Comparison of ENCODE assay signal across 12 mouse cellular contexts in genomic region chr8:104413770-104414169, GRCm38 (mm10). TPM values are rescaled to one million over a fixed set of nuclear protein-coding genes. Genes with fewer than 3 reads are reported as not detected.
DNase-seq lines count a peak whose midpoint lies in the region; ATAC-seq and TF ChIP-seq lines count a peak whose summit lies in the region.
"Had no signal": no experiment of that assay in that cellular context is flagged by ENCODE, and none has a peak within 500 bp of the region (broad histone marks: within the 10 kb centered on the region; RNA-seq: fewer than 3 reads in every experiment).

No protein-coding gene starts in this region.

- H3K9ac ChIP-seq in heart, embryonic 16.5 days (ENCODE audit: low read length): no peak overlapping the region
- no peak overlapping the region for H3K9ac ChIP-seq in lung, embryonic 16.5 days (ENCODE audit: low read length)
- no peak overlapping the region for H3K9ac ChIP-seq in midbrain, embryonic 11.5 days (ENCODE audit: low read length)
- H3K9ac ChIP-seq in stomach, postnatal 0 days (ENCODE audit: low read length): no peak overlapping the region
- H3K9ac ChIP-seq: liver, embryonic 14.5 days had no signal

- no peak for TF ChIP-seq CTCF in stomach, postnatal 0 days (IDR thresholded peaks at IDR 0.05; ENCODE audit: low read depth)

- no peak overlapping the region for H3K4me2 ChIP-seq in heart, embryonic 16.5 days (ENCODE audit: low read depth, low read length)
- H3K4me2 ChIP-seq in lung, embryonic 16.5 days (ENCODE audit: low read depth, low read length): no peak overlapping the region
- no peak overlapping the region for H3K4me2 ChIP-seq in midbrain, embryonic 11.5 days
- no peak overlapping the region for H3K4me2 ChIP-seq in stomach, postnatal 0 days (replicated peaks; ENCODE audit: low read depth)

- TF ChIP-seq EP300 in stomach, postnatal 0 days (optimal IDR thresholded peaks at IDR 0.05): no peak

- peaks cover 14% of the 10 kb centered on the region for H3K36me3 ChIP-seq in heart, embryonic 16.5 days (ENCODE audit: control insufficient read depth, insufficient read depth)
- peaks cover 7% of the 10 kb centered on the region; the same call in 1 of the 2 replicates for H3K36me3 ChIP-seq in lung, embryonic 16.5 days (ENCODE audit: control insufficient read depth, insufficient read depth, low read length)
- peaks cover 9% of the 10 kb centered on the region for H3K36me3 ChIP-seq in midbrain, embryonic 11.5 days (ENCODE audit: control insufficient read depth, insufficient read depth, low read length)
- no peaks in the 10 kb centered on the region for H3K36me3 ChIP-seq in stomach, postnatal 0 days (ENCODE audit: control insufficient read depth, insufficient read depth, low read length)

- no peaks in the 10 kb centered on the region for H3K9me3 ChIP-seq in heart, embryonic 16.5 days (replicated peaks; ENCODE audit: control insufficient read depth, low read length)
- no peaks in the 10 kb centered on the region for H3K9me3 ChIP-seq in lung, embryonic 16.5 days (ENCODE audit: control insufficient read depth, low read length)
- H3K9me3 ChIP-seq in midbrain, embryonic 11.5 days (ENCODE audit: control insufficient read depth, low read length): no peaks in the 10 kb centered on the region
- no peaks in the 10 kb centered on the region for H3K9me3 ChIP-seq in stomach, postnatal 0 days (ENCODE audit: control insufficient read depth, low read length)

- H3K27ac ChIP-seq in heart, embryonic 16.5 days (ENCODE audit: low read length): no peak overlapping the region; the same call in none of the 2 replicates
- no peak overlapping the region for H3K27ac ChIP-seq in lung, embryonic 16.5 days (ENCODE audit: low read length)
- H3K27ac ChIP-seq in midbrain, embryonic 11.5 days (ENCODE audit: low read depth, low read length): no peak overlapping the region
- H3K27ac ChIP-seq in stomach, postnatal 0 days (replicated peaks): no peak overlapping the region
- H3K27ac ChIP-seq: liver, embryonic 14.5 days had no signal

- H3K4me1 ChIP-seq in heart, embryonic 16.5 days (ENCODE audit: control insufficient read depth, insufficient read depth, low read length): peaks cover 17% of the 10 kb centered on the region
- 0 out of 2 replicates have a peak, but pooled peaks cover 3% of the 10 kb centered on the region for H3K4me1 ChIP-seq in lung, embryonic 16.5 days (replicated peaks; ENCODE audit: control insufficient read depth, insufficient read depth, low read length)
- no peaks in the 10 kb centered on the region for H3K4me1 ChIP-seq in midbrain, embryonic 11.5 days (ENCODE audit: control insufficient read depth, insufficient read depth, low read length)
- H3K4me1 ChIP-seq in stomach, postnatal 0 days (replicated peaks; ENCODE audit: control insufficient read depth, insufficient read depth): no peaks in the 10 kb centered on the region

- 50% methylated on average over 4 of the region's 4 CpGs for WGBS in heart, embryonic 16.5 days
- 70% methylated on average over 4 of the region's 4 CpGs for WGBS in lung, embryonic 16.5 days
- WGBS in midbrain, embryonic 11.5 days: 82% methylated on average over 4 of the region's 4 CpGs
- 54% methylated on average over 4 of the region's 4 CpGs for WGBS in stomach, postnatal 0 days

- H3K27me3 ChIP-seq in heart, embryonic 16.5 days (ENCODE audit: control insufficient read depth, insufficient read depth, low read length): no peaks in the 10 kb centered on the region
- H3K27me3 ChIP-seq in lung, embryonic 16.5 days (ENCODE audit: control insufficient read depth, insufficient read depth, low read depth, low read length): no peaks in the 10 kb centered on the region
- no peaks in the 10 kb centered on the region for H3K27me3 ChIP-seq in midbrain, embryonic 11.5 days (ENCODE audit: control insufficient read depth, insufficient read depth, low read length)
- H3K27me3 ChIP-seq in stomach, postnatal 0 days (ENCODE audit: control insufficient read depth, insufficient read depth, low read length): no peaks in the 10 kb centered on the region

- H3K4me3 ChIP-seq in heart, embryonic 16.5 days (ENCODE audit: low read length): no peak overlapping the region
- H3K4me3 ChIP-seq in lung, embryonic 16.5 days (ENCODE audit: low read length): no peak overlapping the region
- H3K4me3 ChIP-seq in midbrain, embryonic 11.5 days (ENCODE audit: low read depth, low read length): no peak overlapping the region
- H3K4me3 ChIP-seq in stomach, postnatal 0 days (ENCODE audit: low read depth, low read length): no peak overlapping the region

- no peak for DNase-seq in heart, postnatal 14 days
- no peak for DNase-seq in lung, postnatal 10 days
- no peak for DNase-seq in midbrain, embryonic 11.5 days (ENCODE audit: low spot score, missing footprints)
- no peak for DNase-seq in stomach, postnatal 0 days (ENCODE audit: low spot score)
- DNase-seq in Muller cell, postnatal 12 days (ENCODE audit: inconsistent ontology term): no peak
- DNase-seq: adrenal gland, postnatal 10 days; heart, adult 18-20 months; kidney, postnatal 10 days; thymus, postnatal 25 days had no signal

- intact Hi-C loops in heart, postnatal 14 days (cut with DNase I): no loop called here

- ATAC-seq in heart, embryonic 16.5 days (replicated peaks; ENCODE audit: extremely low read depth, insufficient read depth, low FRiP score): peak; percentile 37; the same call in 1 of the 2 replicates
- ATAC-seq in lung, embryonic 16.5 days (ENCODE audit: low read depth): peak; percentile 44
- ATAC-seq in midbrain, embryonic 11.5 days (ENCODE audit: low FRiP score): peak; percentile 35; the same call in 1 of the 2 replicates
- ATAC-seq in stomach, postnatal 0 days (ENCODE audit: low FRiP score, low TSS enrichment): peak; percentile 19; the same call in 1 of the 2 replicates

RNA-seq across cellular contexts. Expression of gene Cmtm4, which starts 18.2 kb away (rescaled TPM):
- 1.3 and 1.7 TPM in 2 replicates for polyA plus RNA-seq in heart, embryonic 16.5 days (2015; fragmentation: Nextera tagmentation; extraction: Ambion mirVana)
- 10 to 100 TPM; 12.1 to 13.6 TPM for total RNA-seq in heart, postnatal 14 days (2021)
- polyA plus RNA-seq in lung, embryonic 16.5 days (2015; fragmentation: Nextera tagmentation; extraction: Ambion mirVana): 2.5 and 2.6 TPM in 2 replicates
- polyA plus RNA-seq in midbrain, embryonic 11.5 days (2014; fragmentation: Nextera tagmentation; extraction: Ambion mirVana): 2.2 and 2.6 TPM in 2 replicates
- polyA plus RNA-seq in stomach, postnatal 0 days (2015; fragmentation: Nextera tagmentation; extraction: Ambion mirVana): 4.6 and 4.8 TPM in 2 replicates

RNA-seq across cellular contexts. Expression of gene Dync1li2, which starts 29.1 kb away (rescaled TPM):
- polyA plus RNA-seq in heart, embryonic 16.5 days (2015; fragmentation: Nextera tagmentation; extraction: Ambion mirVana): 54.2 and 55.9 TPM in 2 replicates
- 100 to 1,000 TPM; 101 to 110 TPM for total RNA-seq in heart, postnatal 14 days (2021)
- polyA plus RNA-seq in lung, embryonic 16.5 days (2015; fragmentation: Nextera tagmentation; extraction: Ambion mirVana): 60.8 and 62.9 TPM in 2 replicates
- polyA plus RNA-seq in midbrain, embryonic 11.5 days (2014; fragmentation: Nextera tagmentation; extraction: Ambion mirVana): 87.6 and 98.2 TPM in 2 replicates
- 31.9 and 33.0 TPM in 2 replicates for polyA plus RNA-seq in stomach, postnatal 0 days (2015; fragmentation: Nextera tagmentation; extraction: Ambion mirVana)
